Mouse (Mus musculus) midbrain, embryonic 11.5 days (tissue): ENCODE results near the gene Ucp2. TPM values are rescaled to one million over a fixed set of nuclear protein-coding genes. Genes with fewer than 3 reads are reported as not detected.

Experiments
- ATAC-seq: fragments of 200-750 bp; cut with Nextera tagmentation; 2 replicates; pipeline ENCODE4 v1.8.0; 2017; ENCODE audit warnings: moderate TSS enrichment, moderate library complexity; ENCODE audit not compliant: low FRiP score
- DNase-seq: peaks from one replicate; pipeline ENCODE4 v3.0.0; 2015; ENCODE audit warnings: low spot score; ENCODE audit errors: missing footprints
- H3K27ac ChIP-seq: fragments of 300-500 bp; sonication (generic); 2 replicates; pipeline ENCODE4 v1.5.1; 2014; ENCODE audit warnings: low read depth, low read length
- H3K27me3 ChIP-seq: fragments of 300-500 bp; sonication (generic); 2 replicates; pipeline ENCODE4 v1.6.1; 2014; ENCODE audit warnings: mild to moderate bottlenecking, low read length, moderate library complexity, mixed read lengths; ENCODE audit not compliant: control insufficient read depth, insufficient read depth
- H3K36me3 ChIP-seq: fragments of 300-500 bp; sonication (generic); 2 replicates; pipeline ENCODE4 v1.6.1; 2014; ENCODE audit warnings: mild to moderate bottlenecking, low read length, moderate library complexity, mixed read lengths; ENCODE audit not compliant: control insufficient read depth, insufficient read depth
- H3K4me1 ChIP-seq: fragments of 300-500 bp; sonication (generic); 2 replicates; pipeline ENCODE4 v1.6.1; 2014; ENCODE audit warnings: low read length; ENCODE audit not compliant: control insufficient read depth, insufficient read depth
- H3K4me2 ChIP-seq: fragments of 300-500 bp; sonication (generic); 2 replicates; pipeline ENCODE4 v1.6.1; 2014; ENCODE audit warnings: mild to moderate bottlenecking, moderate library complexity
- H3K4me3 ChIP-seq: fragments of 300-500 bp; sonication (generic); 2 replicates; pipeline ENCODE4 v1.5.1; 2014; ENCODE audit warnings: low read depth, low read length
- H3K9ac ChIP-seq: fragments of 300-500 bp; sonication (generic); 2 replicates; pipeline ENCODE4 v1.6.1; 2014; ENCODE audit warnings: low read length
- H3K9me3 ChIP-seq: fragments of 300-500 bp; sonication (generic); 2 replicates; pipeline ENCODE4 v1.6.1; 2016; ENCODE audit warnings: low read length; ENCODE audit not compliant: control insufficient read depth
- WGBS: fragments of 180-500 bp; shearing (Covaris S2); extraction: QIAGEN DNeasy Blood & Tissue Kit; methylation state at CpG from one replicate; pipeline ENCODE4 v1.1.7; 2014; 5-methylcytosine and 5-hydroxymethylcytosine counted together
- polyA plus RNA-seq: library from polyadenylated mRNA; unstranded; fragments of >200 nt; fragmentation: Nextera tagmentation; extraction: Ambion mirVana; gene quantifications from 2 replicates; pipeline ENCODE4 v1.2.1, GENCODE M21; 2014

Ucp2 gene
- 67.0 and 80.4 TPM in 2 replicates for polyA plus RNA-seq

DNA sequence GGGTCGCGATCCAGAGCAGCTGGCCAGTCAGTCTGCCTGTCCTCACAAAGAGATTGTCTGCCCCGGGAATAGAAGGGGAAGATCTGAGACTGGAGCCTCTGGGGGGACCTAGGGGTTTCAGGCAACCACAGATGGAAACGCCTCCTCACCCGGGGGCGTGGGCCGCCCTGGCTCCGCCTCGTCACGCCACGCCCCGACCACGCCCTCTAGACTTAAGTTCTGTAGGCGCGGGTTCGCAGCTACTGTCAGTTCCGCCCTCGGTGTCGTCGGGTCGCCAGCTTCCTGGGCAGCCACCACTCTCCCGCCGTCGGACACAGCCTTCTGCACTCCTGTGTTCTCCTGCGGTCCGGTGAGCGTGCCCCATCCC lies at the start of gene Ucp2:
Gene Ucp2, plus strand, starts transcription at position 221 of the 367 bp plus-strand sequence.
- H3K9me3 ChIP-seq, result no peaks in the 10 kb centered on the region
- H3K27me3 ChIP-seq, result no peaks in the 10 kb centered on the region
- peak within 1 kb of the TSS; percentile 61 for H3K9ac ChIP-seq
- peaks cover 12% of the 10 kb centered on the region; the same call in 1 of the 2 replicates for H3K4me1 ChIP-seq
- H3K4me3 ChIP-seq, result peak within 1 kb of the TSS; percentile 37
- peak within 1 kb of the TSS; percentile 71 for H3K4me2 ChIP-seq
- under 1% methylated on average over 27 of the region's 27 CpGs for WGBS
- H3K36me3 ChIP-seq, result no peaks in the 10 kb centered on the region
- H3K27ac ChIP-seq, result no peak within 1 kb of the TSS; the same call in 1 of the 2 replicates
- peak; percentile 96 for DNase-seq
- peak; percentile 74 for ATAC-seq

DNA sequence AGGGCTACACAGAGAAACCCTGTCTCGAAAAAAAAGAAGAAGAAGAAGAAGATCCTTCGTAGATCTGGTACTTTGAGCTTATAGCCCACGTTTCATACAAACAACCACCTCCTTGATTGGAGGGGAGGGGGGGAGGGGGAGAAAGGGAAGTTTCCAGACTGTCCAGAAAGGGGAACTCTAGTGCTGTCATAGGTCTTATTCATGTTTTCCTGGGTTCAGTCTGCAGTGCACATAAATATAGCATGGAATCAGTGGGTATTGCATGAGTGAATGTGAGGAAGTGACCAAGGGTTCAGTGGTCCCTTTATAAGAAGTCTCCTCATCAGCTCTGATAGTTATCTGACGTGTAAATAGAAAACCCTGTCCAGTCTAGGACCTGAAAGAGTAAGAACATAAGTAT lies 49.4 kb upstream of the Ucp2 start:
- Histone ChIP-seq H3K4me2 (no peak overlapping the region), H3K27me3 (no peaks in the 10 kb centered on the region), H3K9ac (no peak overlapping the region), H3K36me3 (peaks cover 26% of the 10 kb centered on the region), H3K4me1 (no peaks in the 10 kb centered on the region), H3K27ac (no peak overlapping the region), H3K4me3 (no peak overlapping the region), H3K9me3 (no peaks in the 10 kb centered on the region)
- ATAC-seq (no peak), DNase-seq (no peak)
- WGBS, result 82% methylated on average over 4 of the region's 4 CpGs

- no peaks in the 10 kb centered on the region for H3K9me3 ChIP-seq
- H3K4me1 ChIP-seq, result no peaks in the 10 kb centered on the region
- DNase-seq (no peak), ATAC-seq (no peak)
- H3K4me3 ChIP-seq, result no peak overlapping the region
- no peaks in the 10 kb centered on the region for H3K27me3 ChIP-seq
- H3K36me3 ChIP-seq, result peaks cover 33% of the 10 kb centered on the region; the same call in 1 of the 2 replicates
- 99% methylated on average over 5 of the region's 5 CpGs for WGBS
- no peak overlapping the region for H3K9ac ChIP-seq
- no peak overlapping the region for H3K27ac ChIP-seq
- H3K4me2 ChIP-seq, result no peak overlapping the region
Measured at GRCm38 (mm10) chr7:100446271-100446670, 46.9 kb upstream of the Ucp2 start.

DNA sequence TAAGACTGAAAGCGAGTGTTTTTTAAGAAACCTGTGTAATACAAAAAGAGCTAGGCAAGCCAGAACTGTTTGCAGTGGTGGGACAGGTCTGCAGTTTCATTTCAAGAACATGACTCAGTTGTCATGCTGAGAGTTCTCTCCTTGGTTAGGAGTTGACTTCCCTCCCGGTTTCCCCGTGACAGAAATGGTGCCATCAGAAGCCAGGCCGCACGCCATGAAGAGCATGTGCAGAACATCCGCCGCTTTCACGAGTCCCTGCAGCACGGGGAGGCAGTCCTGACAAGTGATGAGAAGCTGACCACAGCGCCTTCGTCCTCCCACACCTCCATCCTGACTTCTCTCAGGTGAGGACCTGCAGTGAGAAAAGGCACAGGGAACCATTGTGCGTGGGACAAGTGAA lies 44.6 kb upstream of the Ucp2 start:
- H3K36me3 ChIP-seq, result peaks cover 39% of the 10 kb centered on the region; the same call in 1 of the 2 replicates
- no peak overlapping the region for H3K27ac ChIP-seq
- no peak overlapping the region for H3K4me3 ChIP-seq
- no peak overlapping the region for H3K4me2 ChIP-seq
- DNase-seq, result no peak
- H3K4me1 ChIP-seq, result no peaks in the 10 kb centered on the region
- no peak for ATAC-seq
- WGBS, result 94% methylated on average over 12 of the region's 12 CpGs
- no peaks in the 10 kb centered on the region for H3K9me3 ChIP-seq
- no peaks in the 10 kb centered on the region for H3K27me3 ChIP-seq
- H3K9ac ChIP-seq, result no peak overlapping the region

- H3K27ac ChIP-seq, result no peak overlapping the region
- 92% methylated on average over 3 of the region's 3 CpGs for WGBS
- H3K9ac ChIP-seq, result no peak overlapping the region
- H3K36me3 ChIP-seq, result peaks cover 39% of the 10 kb centered on the region; the same call in 1 of the 2 replicates
- no peaks in the 10 kb centered on the region for H3K9me3 ChIP-seq
- no peaks in the 10 kb centered on the region for H3K27me3 ChIP-seq
- H3K4me2 ChIP-seq, result no peak overlapping the region
- ATAC-seq (no peak), DNase-seq (no peak)
- H3K4me3 ChIP-seq, result no peak overlapping the region
- H3K4me1 ChIP-seq, result no peaks in the 10 kb centered on the region
Measured at GRCm38 (mm10) chr7:100448985-100449384, 44.2 kb upstream of the Ucp2 start.

GRCm38 (mm10) chr7:100458153-100458552 lies 35.0 kb upstream of the Ucp2 start:
- WGBS, result 77% methylated on average over 1 of the region's 1 CpGs
- ATAC-seq, result no peak

DNA sequence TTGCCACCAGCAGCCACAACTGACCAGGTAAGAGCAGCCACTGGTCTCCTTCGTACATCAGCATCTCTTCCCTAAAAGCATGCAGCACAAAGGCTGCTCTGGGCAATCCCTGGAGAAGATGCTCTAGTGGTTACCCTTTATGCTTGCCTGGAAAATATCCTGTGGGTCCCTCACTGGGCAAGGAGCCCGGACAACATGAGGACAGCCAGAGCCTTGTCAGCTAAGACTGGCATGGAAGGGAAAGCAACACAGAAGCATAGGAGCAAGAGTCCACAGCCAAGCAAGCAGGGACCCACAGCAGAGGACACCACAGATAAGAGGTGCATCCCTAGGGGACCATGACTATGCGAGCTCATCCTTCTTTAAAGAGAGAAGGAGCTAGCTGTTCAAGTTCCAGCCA lies 33.3 kb upstream of the Ucp2 start:
- DNase-seq (no peak), ATAC-seq (no peak)
- Histone ChIP-seq H3K36me3 (peaks cover 23% of the 10 kb centered on the region), H3K27ac (no peak overlapping the region), H3K9me3 (no peaks in the 10 kb centered on the region), H3K27me3 (no peaks in the 10 kb centered on the region), H3K9ac (no peak overlapping the region), H3K4me1 (no peaks in the 10 kb centered on the region), H3K4me2 (no peak overlapping the region), H3K4me3 (no peak overlapping the region)
- WGBS, result 94% methylated on average over 3 of the region's 3 CpGs

More at GRCm38 (mm10) chr7:100458153-100458552, 35.0 kb upstream of the Ucp2 start:
- DNase-seq, result no peak
- Histone ChIP-seq H3K9me3 (no peaks in the 10 kb centered on the region), H3K4me3 (no peak overlapping the region), H3K36me3 (peaks cover 29% of the 10 kb centered on the region), H3K27ac (no peak overlapping the region), H3K4me1 (no peaks in the 10 kb centered on the region), H3K27me3 (no peaks in the 10 kb centered on the region), H3K9ac (no peak overlapping the region), H3K4me2 (no peak overlapping the region)

GRCm38 (mm10) chr7:100461621-100462151 lies 31.5 kb upstream of the Ucp2 start:
- ATAC-seq (no peak), DNase-seq (no peak)
- H3K4me2 ChIP-seq, result no peak overlapping the region
- H3K9ac ChIP-seq, result no peak overlapping the region
- no peaks in the 10 kb centered on the region for H3K9me3 ChIP-seq
- H3K36me3 ChIP-seq, result peaks cover 17% of the 10 kb centered on the region
- H3K4me3 ChIP-seq, result no peak overlapping the region
- WGBS, result 87% methylated on average over 6 of the region's 6 CpGs
- no peaks in the 10 kb centered on the region for H3K27me3 ChIP-seq
- H3K27ac ChIP-seq, result no peak overlapping the region
- H3K4me1 ChIP-seq, result no peaks in the 10 kb centered on the region

DNA sequence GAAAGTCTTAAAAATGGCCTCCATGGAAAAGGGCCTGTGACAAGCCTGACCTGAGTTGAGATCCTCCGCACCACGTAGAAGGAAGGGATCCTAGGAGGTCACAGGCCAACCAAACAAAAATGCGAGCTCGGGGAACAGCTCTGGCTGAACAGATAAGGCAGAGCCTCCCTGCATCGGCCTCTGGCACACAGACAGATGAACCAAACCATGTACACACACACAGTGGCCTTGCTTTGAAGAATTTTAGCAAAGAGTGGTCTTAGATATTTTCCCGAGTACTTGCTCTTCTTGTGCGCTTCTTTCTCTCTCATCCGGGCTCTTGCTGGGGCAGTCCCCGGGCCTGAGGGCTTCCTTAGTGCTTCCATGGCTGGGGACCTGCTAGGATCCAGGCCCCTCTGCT lies 29.9 kb upstream of the Ucp2 start:
- DNase-seq, result no peak
- H3K4me1 ChIP-seq, result no peaks in the 10 kb centered on the region
- no peaks in the 10 kb centered on the region for H3K9me3 ChIP-seq
- no peak overlapping the region for H3K27ac ChIP-seq
- 79% methylated on average over 9 of the region's 9 CpGs for WGBS
- H3K9ac ChIP-seq, result no peak overlapping the region
- ATAC-seq, result no peak
- H3K27me3 ChIP-seq, result no peaks in the 10 kb centered on the region
- H3K4me3 ChIP-seq, result no peak overlapping the region
- peaks cover 12% of the 10 kb centered on the region for H3K36me3 ChIP-seq
- no peak overlapping the region for H3K4me2 ChIP-seq
